Mouse (Mus musculus): ENCODE results near the gene Gkn1. TPM values are rescaled to one million over a fixed set of nuclear protein-coding genes. Genes with fewer than 3 reads are reported as not detected.

The Gkn1 gene
- total and polyA plus RNA-seq, 2 experiments from 2014 or later, result not detected

DNA sequence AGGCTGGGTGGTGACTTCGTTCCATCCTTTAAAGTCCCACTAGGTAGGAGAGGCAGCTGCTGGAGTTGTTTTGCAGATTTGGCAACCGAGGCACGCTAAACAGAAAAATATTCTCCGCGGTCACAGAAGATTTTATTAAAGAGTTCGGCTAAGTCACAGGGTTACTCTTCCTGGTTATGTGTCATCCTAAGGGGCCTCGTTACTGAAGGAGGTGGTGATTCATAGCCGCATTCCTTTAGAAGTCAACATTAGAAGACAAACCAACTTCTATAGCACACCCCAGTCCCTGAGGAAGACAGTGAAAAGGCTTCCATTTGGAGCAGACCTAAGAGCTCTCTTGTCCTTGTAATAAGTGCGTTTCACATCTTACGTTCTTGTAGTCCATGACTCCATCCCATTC lies 35.9 kb upstream of the Gkn1 start:
- Histone ChIP-seq H3K27me3 (ENCODE audit: insufficient read depth, low read length) (0 out of 2 replicates have a peak, but pooled peaks cover 2% of the 10 kb centered on the region), H3K4me2 (ENCODE audit: low read depth) (no peak overlapping the region), H3K4me3 (ENCODE audit: low read depth, low read length) (no peak overlapping the region), H3K36me3 (ENCODE audit: insufficient read depth) (no peaks in the 10 kb centered on the region), H3K4me1 (ENCODE audit: insufficient read depth) (no peaks in the 10 kb centered on the region), H3K9me3 (ENCODE audit: low read length) (no peaks in the 10 kb centered on the region), H3K27ac (ENCODE audit: low read depth, low read length) (no peak overlapping the region), H3K9ac (no peak overlapping the region)
- WGBS, result 83% methylated on average over 10 of the region's 10 CpGs
- no peak for ATAC-seq
- TF ChIP-seq CTCF (IDR thresholded peaks at IDR 0.05; ENCODE audit: low read depth), result no peak
- DNase-seq, result no peak

DNA sequence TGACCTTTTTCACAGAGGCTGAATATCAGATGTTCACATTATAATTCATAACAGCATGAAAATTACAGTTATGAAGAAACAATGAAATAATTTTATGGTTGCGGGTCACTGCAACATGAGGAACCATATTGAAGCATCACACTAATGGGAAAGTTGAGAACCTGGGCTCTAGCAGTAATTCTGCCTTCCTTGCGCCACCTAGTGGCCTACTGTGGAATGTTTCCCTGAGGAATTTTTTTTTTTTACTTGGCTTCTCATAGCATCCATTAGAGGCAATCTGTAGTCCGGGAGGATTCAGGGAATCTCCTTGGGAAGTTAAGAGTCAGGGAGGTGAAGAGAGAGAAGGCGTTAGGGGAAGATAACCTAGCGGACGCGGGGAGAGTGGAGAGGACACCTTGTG lies 35.5 kb upstream of the Gkn1 start:
- Histone ChIP-seq H3K9ac (no peak overlapping the region), H3K4me3 (ENCODE audit: low read depth, low read length) (no peak overlapping the region), H3K27ac (ENCODE audit: low read depth, low read length) (no peak overlapping the region), H3K4me2 (ENCODE audit: low read depth) (no peak overlapping the region), H3K9me3 (ENCODE audit: low read length) (no peaks in the 10 kb centered on the region), H3K4me1 (ENCODE audit: insufficient read depth) (no peaks in the 10 kb centered on the region), H3K27me3 (ENCODE audit: insufficient read depth, low read length) (0 out of 2 replicates have a peak, but pooled peaks cover 2% of the 10 kb centered on the region), H3K36me3 (ENCODE audit: insufficient read depth) (no peaks in the 10 kb centered on the region)
- WGBS, result 12% methylated on average over 7 of the region's 7 CpGs
- peak; percentile 92 for DNase-seq
- TF ChIP-seq CTCF (IDR thresholded peaks at IDR 0.05; ENCODE audit: low read depth), result peak; percentile 94
- ATAC-seq, result no peak

DNA sequence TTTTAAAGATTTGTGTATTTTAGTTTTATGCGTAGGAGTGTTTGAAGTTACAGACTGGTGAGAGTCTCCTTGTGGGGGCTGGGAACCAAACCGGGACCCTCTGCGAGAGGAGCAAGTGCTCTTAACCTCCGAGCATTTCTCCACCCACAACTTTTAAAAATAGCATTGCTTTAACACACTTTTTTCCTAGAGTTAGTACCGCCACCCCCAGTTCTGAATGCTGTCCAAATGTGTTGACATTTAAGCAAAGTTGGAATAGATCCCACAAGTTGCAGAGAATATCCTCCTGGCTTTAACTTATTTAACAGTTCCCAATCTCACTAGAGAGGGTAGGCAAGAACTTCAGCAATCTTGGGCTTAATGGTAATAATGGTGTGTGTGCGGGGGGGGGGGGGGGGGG lies 34.0 kb upstream of the Gkn1 start:
- H3K4me2 ChIP-seq (ENCODE audit: low read depth), result peak overlapping the region; percentile 52
- no peak overlapping the region for H3K27ac ChIP-seq (ENCODE audit: low read depth, low read length)
- ATAC-seq (no peak), DNase-seq (peak; percentile 35)
- no peak for TF ChIP-seq CTCF (IDR thresholded peaks at IDR 0.05; ENCODE audit: low read depth)
- H3K27me3 ChIP-seq (ENCODE audit: insufficient read depth, low read length), result 0 out of 2 replicates have a peak, but pooled peaks cover 2% of the 10 kb centered on the region
- no peaks in the 10 kb centered on the region for H3K9me3 ChIP-seq (ENCODE audit: low read length)
- H3K36me3 ChIP-seq (ENCODE audit: insufficient read depth), result no peaks in the 10 kb centered on the region
- 51% methylated on average over 6 of the region's 6 CpGs for WGBS
- no peaks in the 10 kb centered on the region for H3K4me1 ChIP-seq (ENCODE audit: insufficient read depth)
- H3K4me3 ChIP-seq (ENCODE audit: low read depth, low read length), result peak overlapping the region; percentile 35; the same call in 1 of the 2 replicates
- 0 out of 2 replicates have a peak overlapping the region, but pooled peaks have one; percentile 38 for H3K9ac ChIP-seq

DNA sequence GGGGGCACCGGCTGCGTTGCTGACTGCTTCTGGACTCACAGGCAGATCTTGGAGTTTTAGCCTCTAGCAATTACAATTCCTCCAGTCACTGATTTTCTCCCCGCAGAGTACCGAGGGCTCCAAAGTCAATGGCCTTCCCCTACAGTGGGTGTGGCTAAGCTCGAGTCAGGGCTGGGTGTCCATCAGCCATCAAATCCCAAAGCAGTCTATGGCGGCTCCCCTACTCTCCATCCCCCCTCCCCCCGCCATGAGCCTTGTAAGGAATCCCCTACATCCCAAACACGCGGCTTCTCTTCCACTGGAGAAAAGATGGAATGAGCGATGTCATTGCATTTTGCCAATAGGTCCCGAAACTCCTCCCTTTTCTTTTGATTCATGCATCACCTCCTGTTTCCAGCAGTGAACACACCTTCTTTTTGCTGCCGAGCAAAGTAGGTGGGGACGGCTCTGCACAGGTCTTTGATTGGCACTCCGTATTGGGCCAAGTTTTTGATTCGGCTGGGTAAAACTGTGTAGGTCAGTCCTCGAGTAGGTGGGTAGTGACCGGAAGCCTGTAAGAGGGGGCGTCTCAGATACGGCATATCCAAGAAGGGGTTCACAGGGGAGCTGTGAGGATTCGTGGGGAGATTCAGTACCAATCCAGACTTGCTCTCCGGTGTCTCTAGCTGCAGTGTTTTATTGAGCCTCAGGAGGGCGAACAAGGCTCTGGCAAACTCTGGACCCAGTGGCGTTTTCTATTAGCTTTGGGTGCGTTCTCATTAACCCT lies 33.4 kb upstream of the Gkn1 start:
- Histone ChIP-seq H3K4me1 (ENCODE audit: insufficient read depth) (no peaks in the 10 kb centered on the region), H3K27ac (ENCODE audit: low read depth, low read length) (no peak overlapping the region), H3K4me2 (ENCODE audit: low read depth) (peak overlapping the region; percentile 52), H3K4me3 (ENCODE audit: low read depth, low read length) (peak overlapping the region; percentile 35), H3K9me3 (ENCODE audit: low read length) (no peaks in the 10 kb centered on the region), H3K27me3 (ENCODE audit: insufficient read depth, low read length) (0 out of 2 replicates have a peak, but pooled peaks cover 2% of the 10 kb centered on the region), H3K36me3 (ENCODE audit: insufficient read depth) (no peaks in the 10 kb centered on the region), H3K9ac (peak overlapping the region; percentile 38)
- peak; percentile 85 for ATAC-seq
- DNase-seq, result peak; percentile 64
- TF ChIP-seq CTCF (IDR thresholded peaks at IDR 0.05; ENCODE audit: low read depth), result peak; percentile 65
- 8% methylated on average over 24 of the region's 24 CpGs for WGBS

DNA sequence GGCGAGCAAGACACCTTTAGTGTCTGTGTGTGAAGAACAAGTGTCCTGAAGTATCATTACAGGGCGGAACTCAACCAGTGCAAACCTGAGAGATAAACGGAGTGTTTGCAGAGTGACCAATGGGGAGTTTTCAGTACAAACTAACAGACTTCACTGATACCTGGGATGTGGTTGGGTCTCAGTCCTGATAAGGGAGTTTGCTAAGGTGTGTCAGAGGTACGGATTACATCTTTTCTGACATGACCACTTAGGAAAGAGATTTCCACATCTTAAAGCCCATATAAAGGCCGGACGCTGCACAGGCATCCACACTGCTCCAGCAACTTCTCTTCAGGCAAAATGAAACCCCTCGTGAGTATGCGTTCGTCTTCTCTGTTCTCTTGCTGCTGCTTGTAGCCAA lies 22.3 kb upstream of the Gkn1 start, which contains the start of gene Gkn2:
TSS of gene Gkn2 (plus strand) at position 301 of the 400 bp plus-strand sequence.
- no peaks in the 10 kb centered on the region for H3K36me3 ChIP-seq (ENCODE audit: insufficient read depth)
- WGBS, result 92% methylated on average over 9 of the region's 9 CpGs
- H3K4me1 ChIP-seq (ENCODE audit: insufficient read depth), result no peaks in the 10 kb centered on the region
- H3K9me3 ChIP-seq (ENCODE audit: low read length), result no peaks in the 10 kb centered on the region
- ATAC-seq (no peak), DNase-seq (no peak)
- no peak within 1 kb of the TSS for H3K4me2 ChIP-seq (ENCODE audit: low read depth)
- no peaks in the 10 kb centered on the region for H3K27me3 ChIP-seq (ENCODE audit: insufficient read depth, low read length)
- H3K4me3 ChIP-seq (ENCODE audit: low read depth, low read length), result no peak within 1 kb of the TSS
- TF ChIP-seq CTCF (IDR thresholded peaks at IDR 0.05; ENCODE audit: low read depth), result no peak
- H3K27ac ChIP-seq (ENCODE audit: low read depth, low read length), result no peak within 1 kb of the TSS
- no peak within 1 kb of the TSS for H3K9ac ChIP-seq

DNA sequence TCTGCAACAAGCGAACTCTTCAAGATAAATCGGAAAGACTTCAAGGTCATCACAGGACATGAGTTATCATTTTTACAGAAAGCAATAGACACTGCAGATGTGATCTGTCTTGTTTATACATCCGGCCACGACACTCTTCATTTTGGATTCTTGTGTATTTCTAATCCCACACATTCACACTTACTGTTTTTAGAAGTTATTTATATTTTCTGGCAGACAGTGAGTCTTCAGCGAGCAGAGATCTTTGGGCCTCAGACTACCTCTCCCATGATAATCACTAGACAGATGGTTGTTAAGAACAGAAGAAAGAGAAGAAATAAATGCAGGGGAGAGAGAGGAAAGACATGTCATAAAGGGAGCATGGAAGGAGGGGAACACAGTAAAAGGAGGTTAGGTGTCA lies 18.5 kb upstream of the Gkn1 start:
- Histone ChIP-seq H3K36me3 (ENCODE audit: insufficient read depth) (no peaks in the 10 kb centered on the region), H3K4me1 (ENCODE audit: insufficient read depth) (no peaks in the 10 kb centered on the region), H3K4me2 (ENCODE audit: low read depth) (no peak overlapping the region), H3K4me3 (ENCODE audit: low read depth, low read length) (no peak overlapping the region), H3K27me3 (ENCODE audit: insufficient read depth, low read length) (no peaks in the 10 kb centered on the region), H3K9me3 (ENCODE audit: low read length) (no peaks in the 10 kb centered on the region), H3K27ac (ENCODE audit: low read depth, low read length) (no peak overlapping the region), H3K9ac (no peak overlapping the region)
- ATAC-seq, result no peak
- DNase-seq, result no peak
- 84% methylated on average over 5 of the region's 5 CpGs for WGBS
- no peak for TF ChIP-seq CTCF (IDR thresholded peaks at IDR 0.05; ENCODE audit: low read depth)

DNA sequence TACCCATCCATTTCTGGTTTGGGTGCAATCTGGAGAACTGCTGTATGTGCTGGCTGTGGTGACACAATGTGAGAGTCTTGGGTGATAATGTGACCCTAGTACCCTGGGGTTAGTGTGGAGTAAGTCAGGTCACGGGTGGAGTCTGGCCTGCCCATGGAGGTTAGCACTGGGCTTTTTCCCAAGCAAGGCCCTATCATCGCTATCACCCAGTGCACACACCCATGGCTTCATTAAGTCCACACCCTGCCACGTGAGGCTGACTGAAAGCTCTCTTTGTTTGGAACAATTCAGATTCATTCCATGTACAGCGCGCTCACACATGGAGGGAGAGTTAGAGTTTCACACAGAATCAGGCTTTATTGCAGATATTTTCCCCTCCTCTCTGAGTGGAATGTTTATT lies 3.7 kb upstream of the Gkn1 start:
- H3K27ac ChIP-seq (ENCODE audit: low read depth, low read length), result no peak overlapping the region
- H3K9me3 ChIP-seq (ENCODE audit: low read length), result no peaks in the 10 kb centered on the region
- TF ChIP-seq CTCF (IDR thresholded peaks at IDR 0.05; ENCODE audit: low read depth), result no peak
- no peaks in the 10 kb centered on the region for H3K36me3 ChIP-seq (ENCODE audit: insufficient read depth)
- no peak overlapping the region for H3K4me3 ChIP-seq (ENCODE audit: low read depth, low read length)
- no peak overlapping the region for H3K9ac ChIP-seq
- no peaks in the 10 kb centered on the region for H3K4me1 ChIP-seq (ENCODE audit: insufficient read depth)
- WGBS, result 50% methylated on average over 5 of the region's 5 CpGs
- H3K4me2 ChIP-seq (ENCODE audit: low read depth), result no peak overlapping the region
- no peaks in the 10 kb centered on the region for H3K27me3 ChIP-seq (ENCODE audit: insufficient read depth, low read length)
- DNase-seq, result no peak
- ATAC-seq, result peak; percentile 25; the same call in 1 of the 2 replicates

All from forebrain, postnatal 0 days (tissue).